Mouse (Mus musculus) heart, embryonic 14.5 days (tissue): Measurements from ENCODE around the gene Zfp579. TPM values are rescaled to one million over a fixed set of nuclear protein-coding genes. Genes with fewer than 3 reads are reported as not detected.

Experiments used
- ATAC-seq: fragments of 200-750 bp; cut with Nextera tagmentation; 2 replicates; pipeline ENCODE4 v1.8.0; 2017; ENCODE audit warnings: low read depth, moderate TSS enrichment; ENCODE audit not compliant: insufficient number of reproducible peaks, insufficient read depth, low FRiP score
- H3K27ac ChIP-seq, 2 experiments: fragments of 200-500 bp in 1 of 2; fragments of 300-500 bp in 1 of 2; sonication (generic) in 1 of 2; replicated peaks in 1 of 2; 2 replicates each; pipeline ENCODE4 v1.5.1; 2012 to 2014; ENCODE audit warnings: low read depth in 2 of 2, low read length in 2 of 2, control low read depth in 1 of 2, mild to moderate bottlenecking in 1 of 2, mixed read lengths in 1 of 2; ENCODE audit not compliant: control insufficient read depth in 1 of 2, insufficient read depth in 1 of 2
- H3K27me3 ChIP-seq: fragments of 300-500 bp; sonication (generic); 2 replicates; pipeline ENCODE4 v1.6.1; 2014; ENCODE audit warnings: mild to moderate bottlenecking, low read length, control low read depth; ENCODE audit not compliant: control insufficient read depth, insufficient read depth
- H3K36me3 ChIP-seq: fragments of 300-500 bp; sonication (generic); 2 replicates; pipeline ENCODE4 v1.6.1; 2014; ENCODE audit warnings: mild to moderate bottlenecking, control low read depth, low read length, mixed read lengths; ENCODE audit not compliant: control insufficient read depth, insufficient read depth
- H3K4me1 ChIP-seq, 2 experiments: fragments of 200-500 bp in 1 of 2; fragments of 300-500 bp in 1 of 2; sonication (generic) in 1 of 2; 2 replicates each; pipeline ENCODE4 v1.6.1; 2012 to 2014; ENCODE audit warnings: low read length in 2 of 2, control low read depth in 1 of 2, mixed read lengths in 1 of 2; ENCODE audit not compliant: control insufficient read depth in 2 of 2, insufficient read depth in 2 of 2
- H3K4me2 ChIP-seq: fragments of 300-500 bp; sonication (generic); 2 replicates; pipeline ENCODE4 v1.6.1; 2014; ENCODE audit warnings: mild to moderate bottlenecking, low read length
- H3K4me3 ChIP-seq, 2 experiments: fragments of 200-500 bp in 1 of 2; fragments of 300-500 bp in 1 of 2; sonication (generic) in 1 of 2; 2 replicates each; pipeline ENCODE4 v1.5.1; 2012 to 2014; ENCODE audit warnings: low read length in 2 of 2, mild to moderate bottlenecking in 2 of 2, control low read depth in 1 of 2, low read depth in 1 of 2, moderate library complexity in 1 of 2; ENCODE audit not compliant: control insufficient read depth in 1 of 2, insufficient read depth in 1 of 2
- H3K9ac ChIP-seq: fragments of 300-500 bp; sonication (generic); 2 replicates; pipeline ENCODE4 v1.6.1; 2014; ENCODE audit warnings: mild to moderate bottlenecking, low read length
- H3K9me3 ChIP-seq: fragments of 300-500 bp; sonication (generic); 2 replicates; pipeline ENCODE4 v1.6.1; 2016; ENCODE audit warnings: low read length, control low read depth; ENCODE audit not compliant: control insufficient read depth
- WGBS: fragments of 180-500 bp; shearing (Covaris S2); extraction: QIAGEN DNeasy Blood & Tissue Kit; methylation state at CpG from one replicate; pipeline ENCODE4 v1.1.7; 2014; 5-methylcytosine and 5-hydroxymethylcytosine counted together
- polyA plus RNA-seq: library from polyadenylated mRNA; unstranded; fragments of >200 nt; fragmentation: Nextera tagmentation; extraction: Ambion mirVana; gene quantifications from 2 replicates; pipeline ENCODE4 v1.2.1, GENCODE M21; 2014

Zfp579 gene
- polyA plus RNA-seq, 1 experiment from 2014 or later: 33.5 TPM

DNA sequence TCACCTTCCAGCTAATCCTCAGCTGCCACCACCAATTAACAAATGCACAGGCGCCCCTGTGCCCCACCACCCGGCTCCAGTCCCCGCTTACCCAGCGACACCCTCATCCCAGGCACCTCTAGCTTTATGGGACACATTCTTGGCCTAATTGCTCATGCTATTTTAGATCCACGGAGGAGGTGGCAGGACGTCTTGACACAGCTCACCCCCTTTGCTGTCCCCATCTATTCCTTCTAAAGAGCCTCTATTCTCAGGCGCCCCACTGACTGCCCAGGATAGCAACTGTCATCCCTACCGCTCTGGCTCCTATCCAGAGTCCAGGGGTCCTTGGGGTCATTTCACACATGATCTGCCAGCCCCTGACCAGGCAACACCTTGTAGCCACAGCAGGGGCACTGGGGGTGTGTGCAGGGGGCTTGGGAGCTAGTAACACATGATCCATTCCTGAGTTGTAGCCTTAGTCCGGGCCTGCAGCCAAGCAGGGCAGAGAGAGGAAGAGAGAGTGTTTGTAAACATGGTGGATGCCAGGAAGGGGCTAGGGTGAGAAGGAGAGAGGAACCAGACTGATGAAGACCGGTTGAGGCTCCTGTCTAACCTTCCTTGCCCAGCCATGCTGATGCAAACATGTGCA, 42.0 kb downstream of the Zfp579 start:
- peak; percentile 77 for ATAC-seq
- no peak overlapping the region for H3K9ac ChIP-seq
- H3K36me3 ChIP-seq: no peaks in the 10 kb centered on the region
- 0 out of 2 replicates have a peak overlapping the region, but pooled peaks have one; percentile 1 for H3K4me2 ChIP-seq
- H3K27me3 ChIP-seq: no peaks in the 10 kb centered on the region
- H3K27ac ChIP-seq: peak overlapping the region in 1 of 2 experiments; percentile 82; a peak in 3 of 4 replicates
- H3K4me1 ChIP-seq: peaks cover 7 to 12% of the 10 kb centered on the region in 2 experiments; a peak in 3 of 4 replicates
- 10% methylated on average over 10 of the region's 10 CpGs for WGBS
- H3K4me3 ChIP-seq: no peak overlapping the region
- H3K9me3 ChIP-seq: no peaks in the 10 kb centered on the region

GRCm38 (mm10) chr7:4950561-4951342, 45.2 kb downstream of the Zfp579 start:
- Histone ChIP-seq H3K36me3 (no peaks in the 10 kb centered on the region), H3K9me3 (no peaks in the 10 kb centered on the region), H3K9ac (no peak overlapping the region), H3K27me3 (no peaks in the 10 kb centered on the region), H3K4me3 (no peak overlapping the region), H3K27ac (no peak overlapping the region), H3K4me1 (peaks cover 7 to 12% of the 10 kb centered on the region in 2 experiments; a peak in 3 of 4 replicates), H3K4me2 (no peak overlapping the region)
- no peak for ATAC-seq
- 77% methylated on average over 19 of the region's 19 CpGs for WGBS

GRCm38 (mm10) chr7:4948386-4948785, 47.6 kb downstream of the Zfp579 start:
- no peaks in the 10 kb centered on the region for H3K9me3 ChIP-seq
- ATAC-seq: no peak
- H3K27me3 ChIP-seq: no peaks in the 10 kb centered on the region
- H3K4me1 ChIP-seq: peaks cover 2 to 5% of the 10 kb centered on the region in 2 experiments; a peak in 3 of 4 replicates
- H3K27ac ChIP-seq: no peak overlapping the region
- H3K4me2 ChIP-seq: no peak overlapping the region
- WGBS: 55% methylated on average over 6 of the region's 6 CpGs
- H3K36me3 ChIP-seq: no peaks in the 10 kb centered on the region
- no peak overlapping the region for H3K4me3 ChIP-seq
- no peak overlapping the region for H3K9ac ChIP-seq

GRCm38 (mm10) chr7:4947855-4948254, 48.1 kb downstream of the Zfp579 start:
- ATAC-seq: no peak
- Histone ChIP-seq H3K9me3 (no peaks in the 10 kb centered on the region), H3K9ac (no peak overlapping the region), H3K4me2 (no peak overlapping the region), H3K36me3 (no peaks in the 10 kb centered on the region), H3K27ac (no peak overlapping the region), H3K4me1 (peaks cover 2 to 3% of the 10 kb centered on the region in 2 experiments; a peak in 1 of 4 replicates), H3K27me3 (no peaks in the 10 kb centered on the region), H3K4me3 (no peak overlapping the region)
- 39% methylated on average over 2 of the region's 2 CpGs for WGBS

GRCm38 (mm10) chr7:4943223-4943815, 52.6 kb downstream of the Zfp579 start:
- Histone ChIP-seq H3K9me3 (no peaks in the 10 kb centered on the region), H3K4me3 (peak overlapping the region; percentile 29), H3K36me3 (no peaks in the 10 kb centered on the region), H3K4me2 (peak overlapping the region; percentile 62), H3K27me3 (0 out of 2 replicates have a peak, but pooled peaks cover 5% of the 10 kb centered on the region), H3K9ac (no peak overlapping the region), H3K4me1 (peaks cover 0 to 3% of the 10 kb centered on the region in 2 experiments; a peak in 1 of 4 replicates), H3K27ac (no peak overlapping the region)
- ATAC-seq: peak; percentile 71; the same call in 1 of the 2 replicates
- WGBS: 12% methylated on average over 15 of the region's 15 CpGs

DNA sequence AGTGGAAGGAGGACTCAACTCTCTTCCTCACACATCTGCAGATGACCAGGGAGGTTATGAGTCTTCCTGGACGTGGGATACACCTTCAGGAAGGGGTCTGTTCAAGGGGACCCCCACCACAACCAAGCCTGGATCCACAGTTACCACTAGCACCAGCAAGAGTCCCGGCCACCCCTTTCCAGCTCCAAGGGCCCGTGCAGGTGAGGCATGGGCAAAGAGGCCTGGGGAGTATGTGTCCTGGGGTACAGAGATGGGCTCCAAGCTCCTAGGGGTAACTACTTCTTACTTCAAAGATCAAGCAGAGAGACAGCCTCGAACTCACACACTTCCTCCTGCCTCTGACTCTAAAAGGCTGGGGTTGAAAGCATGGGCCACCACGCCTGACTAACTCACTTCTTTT, 53.3 kb downstream of the Zfp579 start:
- no peaks in the 10 kb centered on the region for H3K9me3 ChIP-seq
- 34% methylated on average over 5 of the region's 5 CpGs for WGBS
- H3K9ac ChIP-seq: no peak overlapping the region
- no peak overlapping the region for H3K4me3 ChIP-seq
- peaks cover 0 to 3% of the 10 kb centered on the region in 2 experiments; a peak in 1 of 4 replicates for H3K4me1 ChIP-seq
- H3K27me3 ChIP-seq: 0 out of 2 replicates have a peak, but pooled peaks cover 5% of the 10 kb centered on the region
- no peak overlapping the region for H3K27ac ChIP-seq
- H3K4me2 ChIP-seq: no peak overlapping the region
- ATAC-seq: no peak
- no peaks in the 10 kb centered on the region for H3K36me3 ChIP-seq

- H3K4me2 ChIP-seq: no peak overlapping the region
- no peaks in the 10 kb centered on the region for H3K36me3 ChIP-seq
- 0 out of 2 replicates have a peak, but pooled peaks cover 5% of the 10 kb centered on the region for H3K27me3 ChIP-seq
- peaks cover 0 to 3% of the 10 kb centered on the region in 2 experiments; a peak in 1 of 4 replicates for H3K4me1 ChIP-seq
- 16% methylated on average over 9 of the region's 9 CpGs for WGBS
- no peak overlapping the region for H3K9ac ChIP-seq
- H3K27ac ChIP-seq: no peak overlapping the region
- no peak overlapping the region for H3K4me3 ChIP-seq
- ATAC-seq: no peak
- no peaks in the 10 kb centered on the region for H3K9me3 ChIP-seq
These were observed 55.9 kb downstream of the Zfp579 start for GRCm38 (mm10) chr7:4940068-4940479.
